Mouse (Mus musculus) activated CD4-positive, CD25-positive, alpha-beta regulatory T cell, adult 4 months (primary cell): ENCODE results near the gene Aunip. TPM values are rescaled to one million over a fixed set of nuclear protein-coding genes. Genes with fewer than 3 reads are reported as not detected.
A peak's percentile ranks its signal among the peaks of the same experiment; 100 is the strongest.
"Not testable (repeated sequence)": the region's sequence is repeated elsewhere in the genome, so short reads cannot be mapped to it uniquely, and the experiment has no call there.

ENCODE experiments used
- ATAC-seq: one replicate; pipeline ENCODE4 v1.8.0; 2017
- polyA plus RNA-seq, 2 experiments: library from polyadenylated mRNA; unstranded; fragments of 100-300 nt; shearing (Covaris generic); gene quantifications; one replicate each; pipeline ENCODE4 v1.2.1; 2017

Aunip gene
- polyA plus RNA-seq, 2 experiments from 2014 or later, result 0.70 to 3.2 TPM

- ATAC-seq, result no peak
Measured at GRCm38 (mm10) chr4:134488211-134488610, 22.6 kb upstream of the Aunip start.

DNA sequence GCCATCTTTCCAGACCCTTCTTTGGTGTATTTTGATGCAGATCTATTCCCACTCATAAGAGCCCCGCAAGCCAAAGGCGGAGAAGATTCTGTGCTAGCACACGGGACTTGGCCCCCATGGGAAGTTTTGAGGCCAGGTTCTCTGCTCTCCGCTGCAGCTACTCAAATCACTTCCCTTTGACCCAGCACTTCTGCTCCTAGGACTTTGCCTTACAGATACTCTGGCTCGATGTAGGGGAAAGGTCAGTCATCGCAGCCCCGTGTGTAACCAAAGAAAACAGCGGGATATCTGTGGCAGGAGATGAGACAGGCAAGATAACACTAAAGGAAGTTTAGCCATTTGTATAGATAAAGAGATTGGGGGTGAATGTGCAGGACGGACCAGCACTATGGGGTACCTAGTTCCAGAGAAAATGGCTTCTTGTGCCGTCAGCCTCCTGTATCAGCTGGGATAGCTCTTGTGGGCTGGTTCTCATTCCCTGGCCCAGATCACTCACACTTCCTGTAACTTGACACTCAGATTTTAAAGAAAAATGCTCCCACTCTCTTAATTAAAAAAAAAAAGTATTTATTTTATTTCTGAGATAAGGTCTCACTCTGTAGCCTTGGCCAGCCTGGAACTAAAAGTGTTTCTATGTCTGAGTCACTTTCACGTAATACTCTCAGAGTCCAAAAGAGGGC, 20.7 kb upstream of the Aunip start:
- ATAC-seq, result no peak

- ATAC-seq, result no peak
Measured at GRCm38 (mm10) chr4:134491716-134492115, 19.1 kb upstream of the Aunip start.

DNA sequence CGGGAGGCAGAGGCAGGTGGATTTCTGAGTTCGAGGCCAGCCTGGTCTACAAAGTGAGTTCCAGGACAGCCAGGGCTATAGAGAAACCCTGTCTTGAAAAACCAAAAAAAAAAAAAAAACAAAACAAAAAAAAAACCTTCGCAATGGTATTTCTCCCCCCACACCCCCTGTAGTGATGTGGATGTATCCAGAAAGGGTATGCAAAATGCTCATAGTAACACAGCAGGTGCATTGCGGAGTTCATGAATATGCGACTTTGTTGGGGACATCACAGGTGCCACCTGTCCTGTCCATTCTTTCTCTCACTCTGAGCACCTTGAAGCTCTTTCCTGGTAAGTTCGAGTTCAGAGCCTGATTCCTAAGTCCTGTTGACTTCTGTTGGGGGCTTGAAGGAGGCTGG, 16.6 kb upstream of the Aunip start:
- not testable (repeated sequence) for ATAC-seq

- ATAC-seq, result peak; percentile 93
Measured at GRCm38 (mm10) chr4:134494780-134495545, 15.8 kb upstream of the Aunip start.

GRCm38 (mm10) chr4:134495546-134495923, 15.3 kb upstream of the Aunip start:
- ATAC-seq, result no peak

DNA sequence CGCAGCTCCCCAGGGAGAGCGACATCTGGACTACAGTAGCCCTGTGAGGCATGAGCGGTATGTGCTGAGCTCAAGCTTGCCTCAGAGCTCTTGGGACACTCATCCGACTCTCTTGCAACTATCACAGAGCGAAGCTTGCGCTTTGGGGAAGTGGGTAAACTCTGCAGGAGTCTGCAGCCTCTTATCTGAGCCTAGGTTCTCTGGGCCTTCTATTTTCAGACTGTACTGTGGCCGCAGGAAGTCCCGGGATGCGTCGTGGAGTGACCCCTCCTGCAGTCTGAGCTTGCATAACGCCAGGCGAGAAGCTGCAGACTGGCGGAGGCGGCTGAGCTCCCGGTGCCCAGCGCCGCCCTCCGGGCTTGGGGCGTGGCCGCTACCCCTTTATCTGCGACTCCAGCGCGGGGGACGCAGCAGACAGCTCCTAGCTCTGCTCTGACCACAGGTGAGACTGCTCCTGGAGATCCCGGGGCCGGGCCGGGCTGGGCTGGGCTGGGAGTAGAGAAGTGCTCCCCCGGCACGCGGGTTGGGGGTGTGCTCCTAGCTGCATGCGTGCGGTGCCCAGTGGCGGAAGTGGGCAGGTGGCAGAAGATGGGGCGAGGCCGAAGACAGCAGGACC, 14.1 kb upstream of the Aunip start, which contains the start of gene Paqr7:
Gene Paqr7 (plus strand): TSS at position 103 of the 616 bp plus-strand sequence.
- ATAC-seq, result peak; percentile 8

GRCm38 (mm10) chr4:134497223-134497622, 13.6 kb upstream of the Aunip start:
- ATAC-seq, result no peak

DNA sequence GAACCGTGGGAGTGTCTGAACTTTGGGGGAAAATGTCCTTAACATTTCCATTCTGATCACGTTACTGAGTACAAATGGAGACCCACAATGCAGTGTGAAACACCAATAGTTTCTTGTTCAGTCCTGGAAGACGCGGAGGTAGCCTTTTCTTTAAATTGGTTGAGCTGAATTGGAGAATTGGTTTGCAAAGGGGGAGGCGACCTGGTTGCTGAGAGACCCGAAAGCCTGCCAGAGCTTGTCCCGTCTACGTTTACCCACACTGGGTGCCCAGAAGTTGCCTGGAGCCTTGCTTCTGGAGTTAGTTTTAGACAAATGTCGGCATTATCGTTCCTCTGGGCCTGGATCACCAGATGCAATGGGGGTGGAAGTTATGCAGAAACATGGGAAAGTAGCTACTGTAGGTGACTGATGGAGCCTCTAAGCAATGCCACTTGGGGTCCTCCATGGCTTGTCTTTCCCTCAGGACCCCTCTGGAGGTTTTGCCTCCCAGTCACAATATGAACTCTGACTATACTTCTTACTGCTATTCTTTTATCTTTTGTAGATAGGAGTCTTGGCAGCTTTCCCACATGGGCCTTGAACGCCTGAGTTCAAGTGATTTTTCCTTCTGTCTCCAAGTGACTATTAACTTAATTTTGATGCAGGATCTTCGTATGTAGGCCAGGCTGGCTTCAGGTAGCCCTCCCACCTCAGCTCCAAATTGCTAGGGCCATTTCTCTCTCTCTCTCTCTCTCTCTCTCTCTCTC, 12.6 kb upstream of the Aunip start:
- no peak for ATAC-seq

GRCm38 (mm10) chr4:134498983-134499382, 11.8 kb upstream of the Aunip start:
- ATAC-seq, result not testable (repeated sequence)

GRCm38 (mm10) chr4:134501095-134501494, 9.7 kb upstream of the Aunip start:
- no peak for ATAC-seq

GRCm38 (mm10) chr4:134503686-134504357, 7.0 kb upstream of the Aunip start:
- no peak for ATAC-seq

DNA sequence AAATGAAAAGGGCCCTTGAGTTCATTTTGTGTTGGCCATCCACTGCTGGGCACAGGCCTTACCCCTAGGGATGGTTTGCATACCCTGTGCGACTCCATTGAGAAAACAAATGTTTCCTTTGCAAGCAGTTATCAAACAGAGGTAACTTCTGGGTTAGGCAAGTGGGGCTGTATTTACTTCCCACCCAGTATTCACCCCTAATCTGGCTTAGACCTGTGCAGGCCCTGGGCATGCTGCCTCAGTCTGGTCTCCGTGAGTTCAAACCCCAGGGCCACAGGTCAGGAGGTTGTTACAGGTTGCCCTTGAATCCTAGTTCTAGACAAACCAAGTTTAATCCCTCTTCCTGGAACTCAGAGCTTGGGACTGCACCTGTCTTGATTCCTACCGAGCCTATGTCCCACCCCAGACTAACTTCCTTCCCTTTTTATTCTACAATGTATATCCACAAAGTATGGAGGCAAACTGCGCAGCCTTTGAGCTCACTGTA, 5.5 kb upstream of the Aunip start:
- no peak for ATAC-seq

- no peak for ATAC-seq
Measured at GRCm38 (mm10) chr4:134505966-134506594, 4.7 kb upstream of the Aunip start.

- ATAC-seq, result no peak
Measured at GRCm38 (mm10) chr4:134506713-134507112, 4.1 kb upstream of the Aunip start.

DNA sequence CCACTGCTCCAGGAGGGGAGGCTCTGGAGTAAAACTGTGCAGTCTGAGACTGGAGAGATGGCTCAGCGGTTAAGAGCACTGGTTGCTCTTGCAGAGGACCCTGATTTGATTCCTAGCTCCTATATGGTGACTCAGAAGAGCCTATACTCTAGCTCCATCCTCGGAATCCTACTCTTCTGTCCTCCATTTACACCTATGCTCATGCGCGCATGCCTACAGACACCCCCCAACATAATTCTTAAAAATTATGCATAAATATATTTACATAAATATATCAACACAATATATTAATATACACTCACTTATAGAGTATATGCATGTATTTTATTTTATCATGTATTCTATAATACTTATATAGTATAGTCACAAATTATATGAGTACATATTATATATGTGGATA, 403 bp upstream of the Aunip start:
- no peak for ATAC-seq

DNA sequence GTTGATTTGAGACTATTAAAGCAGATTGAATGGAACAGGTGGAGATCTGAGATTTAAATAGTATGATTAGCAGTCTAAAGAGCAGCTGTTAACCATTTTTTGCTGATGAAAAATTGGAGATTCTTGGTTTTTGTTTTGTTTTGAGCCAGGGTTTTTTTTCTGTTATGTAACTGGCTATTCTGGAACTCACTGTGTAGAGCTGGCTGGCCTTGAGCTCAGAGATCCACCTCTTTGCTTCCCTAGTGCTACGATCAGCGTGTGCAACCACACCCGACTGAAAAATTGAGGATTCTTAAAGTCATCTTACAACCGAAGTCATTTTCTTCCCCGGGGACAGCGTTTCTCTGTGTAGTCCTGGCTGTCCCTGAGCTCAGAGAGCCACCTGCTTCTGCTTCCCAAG, 931 bp downstream of the Aunip start:
- no peak for ATAC-seq

- no peak for ATAC-seq
Measured at GRCm38 (mm10) chr4:134512798-134513197, 2.0 kb downstream of the Aunip start.

GRCm38 (mm10) chr4:134514309-134514930, 3.6 kb downstream of the Aunip start:
- no peak for ATAC-seq

DNA sequence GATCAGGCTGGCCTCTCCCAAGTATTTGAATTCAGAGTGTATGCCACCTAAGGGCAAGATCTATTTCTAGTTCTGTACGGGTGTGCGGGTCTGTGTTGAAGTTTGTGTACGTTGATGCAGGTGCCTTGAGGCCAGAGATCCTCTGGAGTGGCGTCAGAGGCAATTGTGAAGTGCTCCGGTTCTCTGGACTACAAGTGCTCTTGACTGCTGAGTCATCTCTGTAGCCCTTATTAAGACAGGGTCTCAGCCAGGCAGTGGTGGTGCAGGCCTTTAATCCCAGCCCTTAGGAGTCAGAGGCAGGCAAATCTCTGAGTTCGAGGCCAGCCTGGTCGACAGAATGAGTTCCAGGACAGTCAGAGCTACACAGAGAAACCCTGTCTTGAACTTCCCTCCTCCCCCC, 4.8 kb downstream of the Aunip start:
- no peak for ATAC-seq

DNA sequence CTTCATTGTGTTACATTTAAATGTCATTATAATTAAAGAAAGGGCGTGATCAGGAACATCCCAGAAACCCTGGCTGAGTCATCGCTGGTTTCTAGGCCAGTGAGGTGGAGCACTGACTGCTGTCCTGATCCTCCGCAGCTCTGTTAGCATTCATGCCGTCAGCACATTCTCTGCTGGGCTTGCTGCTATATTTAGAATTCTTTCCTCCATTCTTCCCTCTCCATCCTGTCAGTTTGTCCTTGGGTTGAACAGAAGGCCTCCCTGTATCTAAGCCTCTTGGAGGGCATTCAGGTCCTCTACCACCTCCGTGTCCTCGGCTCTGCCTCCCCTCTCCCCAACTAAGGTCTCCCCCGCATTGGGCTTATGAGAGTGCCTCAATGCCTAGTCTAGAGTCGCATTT, 6.2 kb downstream of the Aunip start:
- ATAC-seq, result no peak
